Mouse (Mus musculus): ENCODE results near the gene Grb14. TPM values are rescaled to one million over a fixed set of nuclear protein-coding genes. Genes with fewer than 3 reads are reported as not detected.

Grb14 gene
- total RNA-seq (2014; fragmentation: Nextera tagmentation) (not detected in 2 replicates), total RNA-seq (2017) (0.22 and 0.23 TPM in 2 replicates), polyA plus RNA-seq (2012) (not detected in 2 replicates)

GRCm38 (mm10) chr2:65024887-65025286, at the start of gene Grb14:
Gene Grb14 (minus strand): TSS chr2:65024987.
- no peaks in the 10 kb centered on the region for H3K27me3 ChIP-seq (ENCODE audit: insufficient read depth, low read length)
- H3K4me1 ChIP-seq (ENCODE audit: insufficient read depth, low read depth, low read length): no peaks in the 10 kb centered on the region
- H3K4me3 ChIP-seq (ENCODE audit: low read depth, low read length): no peak within 1 kb of the TSS
- H3K9me3 ChIP-seq (replicated peaks): peaks cover 31% of the 10 kb centered on the region
- no peak for TF ChIP-seq TAL1 (conservative IDR thresholded peaks at IDR 0.05; ENCODE audit: low read depth, low read length)
- no peak for TF ChIP-seq GATA2 (IDR thresholded peaks at IDR 0.05; ENCODE audit: borderline replicate concordance, low read depth, low read length)
- no peak for TF ChIP-seq GATA1 (IDR thresholded peaks at IDR 0.05; ENCODE audit: borderline replicate concordance, low read length)
- no peak for TF ChIP-seq POLR2AphosphoS5 (IDR thresholded peaks at IDR 0.05; ENCODE audit: insufficient replicate concordance, low read depth, low read length)
- TF ChIP-seq CTCF (IDR thresholded peaks at IDR 0.05; ENCODE audit: low read depth, low read length): no peak
- ATAC-seq (ENCODE audit: extremely low read depth, insufficient number of reproducible peaks, low FRiP score, poor library complexity, severe bottlenecking) (no peak), DNase-seq (ENCODE audit: low spot score) (no peak)
- H3K36me3 ChIP-seq (replicated peaks): no peaks in the 10 kb centered on the region

DNA sequence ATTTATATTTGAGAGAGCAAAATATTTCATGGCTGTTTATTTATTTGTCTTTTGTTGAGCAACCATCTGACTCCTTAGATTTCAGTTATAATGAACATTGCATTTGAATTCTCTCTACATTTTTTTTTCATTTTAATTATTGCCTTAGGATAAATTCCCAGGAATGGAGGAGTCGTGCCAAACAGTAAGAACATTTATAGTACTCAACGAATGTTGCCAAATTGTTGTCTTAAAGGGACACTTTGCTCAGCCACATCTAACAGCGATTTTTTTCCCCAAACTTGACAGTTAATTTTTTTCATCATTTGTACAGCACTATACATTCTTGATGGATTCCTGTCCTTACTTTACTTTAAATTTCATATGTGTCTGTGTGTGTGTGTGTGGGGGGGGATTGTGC, 47.4 kb upstream of the Grb14 start:
- Histone ChIP-seq H3K36me3 (replicated peaks) (no peaks in the 10 kb centered on the region), H3K9me3 (replicated peaks) (0 out of 2 replicates have a peak, but pooled peaks cover 3% of the 10 kb centered on the region), H3K4me3 (ENCODE audit: low read depth, low read length) (no peak overlapping the region), H3K27me3 (ENCODE audit: insufficient read depth, low read length) (no peaks in the 10 kb centered on the region), H3K4me1 (ENCODE audit: insufficient read depth, low read depth, low read length) (no peaks in the 10 kb centered on the region)
- no peak for TF ChIP-seq GATA1 (IDR thresholded peaks at IDR 0.05; ENCODE audit: borderline replicate concordance, low read length)
- TF ChIP-seq POLR2AphosphoS5 (IDR thresholded peaks at IDR 0.05; ENCODE audit: insufficient replicate concordance, low read depth, low read length): no peak
- TF ChIP-seq CTCF (IDR thresholded peaks at IDR 0.05; ENCODE audit: low read depth, low read length): no peak
- TF ChIP-seq GATA2 (IDR thresholded peaks at IDR 0.05; ENCODE audit: borderline replicate concordance, low read depth, low read length): no peak
- no peak for TF ChIP-seq TAL1 (conservative IDR thresholded peaks at IDR 0.05; ENCODE audit: low read depth, low read length)
- ATAC-seq (ENCODE audit: extremely low read depth, insufficient number of reproducible peaks, low FRiP score, poor library complexity, severe bottlenecking) (no peak), DNase-seq (ENCODE audit: low spot score) (no peak)

DNA sequence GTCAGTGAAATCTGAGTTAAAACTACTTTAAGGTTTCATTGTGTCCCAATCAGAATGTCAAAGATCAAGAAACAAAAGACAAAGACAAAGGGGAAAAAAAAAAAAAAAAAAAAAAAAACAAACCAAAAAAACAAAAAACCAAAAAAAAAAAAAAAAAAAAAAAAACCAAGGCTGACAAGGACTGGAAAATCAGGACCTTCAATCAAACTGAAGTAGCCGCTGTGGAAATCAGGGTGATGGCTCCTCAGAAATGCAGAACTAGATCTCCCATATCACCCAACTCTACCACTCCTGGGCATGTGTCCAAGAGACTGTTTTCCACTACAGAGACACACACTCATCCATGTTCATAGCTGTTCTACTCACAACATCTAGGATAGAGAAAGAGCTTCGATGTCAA, 29.0 kb upstream of the Grb14 start:
- TF ChIP-seq POLR2AphosphoS5 (IDR thresholded peaks at IDR 0.05; ENCODE audit: insufficient replicate concordance, low read depth, low read length) (no peak), GATA2 (IDR thresholded peaks at IDR 0.05; ENCODE audit: borderline replicate concordance, low read depth, low read length) (no peak), TAL1 (conservative IDR thresholded peaks at IDR 0.05; ENCODE audit: low read depth, low read length) (no peak), GATA1 (IDR thresholded peaks at IDR 0.05; ENCODE audit: borderline replicate concordance, low read length) (no peak), CTCF (IDR thresholded peaks at IDR 0.05; ENCODE audit: low read depth, low read length) (no peak)
- ATAC-seq (ENCODE audit: extremely low read depth, insufficient number of reproducible peaks, low FRiP score, poor library complexity, severe bottlenecking): no peak
- H3K27me3 ChIP-seq (ENCODE audit: insufficient read depth, low read length): no peaks in the 10 kb centered on the region
- DNase-seq (ENCODE audit: low spot score): no peak
- H3K9me3 ChIP-seq (replicated peaks): peaks cover 12% of the 10 kb centered on the region
- H3K4me1 ChIP-seq (ENCODE audit: insufficient read depth, low read depth, low read length): no peaks in the 10 kb centered on the region
- no peak overlapping the region for H3K4me3 ChIP-seq (ENCODE audit: low read depth, low read length)
- no peaks in the 10 kb centered on the region for H3K36me3 ChIP-seq (replicated peaks)

- DNase-seq (ENCODE audit: low spot score) (no peak), ATAC-seq (ENCODE audit: extremely low read depth, insufficient number of reproducible peaks, low FRiP score, poor library complexity, severe bottlenecking) (no peak)
- Histone ChIP-seq H3K36me3 (replicated peaks) (no peaks in the 10 kb centered on the region), H3K4me1 (ENCODE audit: insufficient read depth, low read depth, low read length) (no peaks in the 10 kb centered on the region), H3K27me3 (ENCODE audit: insufficient read depth, low read length) (no peaks in the 10 kb centered on the region), H3K4me3 (ENCODE audit: low read depth, low read length) (no peak overlapping the region), H3K9me3 (replicated peaks) (peaks cover 14% of the 10 kb centered on the region)
- TF ChIP-seq CTCF (IDR thresholded peaks at IDR 0.05; ENCODE audit: low read depth, low read length) (no peak), GATA1 (IDR thresholded peaks at IDR 0.05; ENCODE audit: borderline replicate concordance, low read length) (no peak), POLR2AphosphoS5 (IDR thresholded peaks at IDR 0.05; ENCODE audit: insufficient replicate concordance, low read depth, low read length) (no peak), TAL1 (conservative IDR thresholded peaks at IDR 0.05; ENCODE audit: low read depth, low read length) (no peak), GATA2 (IDR thresholded peaks at IDR 0.05; ENCODE audit: borderline replicate concordance, low read depth, low read length) (no peak)
These were observed 27.6 kb upstream of the Grb14 start for GRCm38 (mm10) chr2:65052191-65053012.

DNA sequence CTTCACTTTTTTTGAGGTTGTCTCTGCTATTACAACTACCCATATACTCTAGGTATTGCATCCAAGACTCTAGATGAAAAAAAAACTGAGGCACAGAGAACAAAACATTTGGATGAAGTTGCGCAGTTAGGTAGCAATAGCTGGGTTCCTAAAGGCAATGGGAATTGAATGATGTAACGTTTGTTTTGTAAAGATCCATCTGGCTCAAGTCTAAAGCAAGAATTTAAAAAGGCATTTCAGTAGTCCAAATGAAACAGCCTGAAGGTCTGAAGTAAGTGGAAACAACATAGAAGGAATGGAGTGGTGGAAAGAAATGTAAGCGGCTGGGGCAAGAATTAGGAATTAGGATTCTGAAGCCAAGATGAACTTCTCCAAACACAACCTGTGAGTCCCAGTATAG, 26.0 kb upstream of the Grb14 start:
- H3K27me3 ChIP-seq (ENCODE audit: insufficient read depth, low read length): no peaks in the 10 kb centered on the region
- no peak for DNase-seq (ENCODE audit: low spot score)
- peaks cover 8% of the 10 kb centered on the region for H3K9me3 ChIP-seq (replicated peaks)
- no peak overlapping the region for H3K4me3 ChIP-seq (ENCODE audit: low read depth, low read length)
- TF ChIP-seq CTCF (IDR thresholded peaks at IDR 0.05; ENCODE audit: low read depth, low read length) (no peak), TAL1 (conservative IDR thresholded peaks at IDR 0.05; ENCODE audit: low read depth, low read length) (no peak), GATA1 (IDR thresholded peaks at IDR 0.05; ENCODE audit: borderline replicate concordance, low read length) (no peak)
- no peaks in the 10 kb centered on the region for H3K36me3 ChIP-seq (replicated peaks)
- no peak for ATAC-seq (ENCODE audit: extremely low read depth, insufficient number of reproducible peaks, low FRiP score, poor library complexity, severe bottlenecking)
- no peaks in the 10 kb centered on the region for H3K4me1 ChIP-seq (ENCODE audit: insufficient read depth, low read depth, low read length)

- DNase-seq (ENCODE audit: low spot score): no peak
- TF ChIP-seq GATA1 (IDR thresholded peaks at IDR 0.05; ENCODE audit: borderline replicate concordance, low read length) (no peak), CTCF (IDR thresholded peaks at IDR 0.05; ENCODE audit: low read depth, low read length) (no peak), POLR2AphosphoS5 (IDR thresholded peaks at IDR 0.05; ENCODE audit: insufficient replicate concordance, low read depth, low read length) (no peak), TAL1 (conservative IDR thresholded peaks at IDR 0.05; ENCODE audit: low read depth, low read length) (no peak)
These were observed 23.6 kb upstream of the Grb14 start for GRCm38 (mm10) chr2:65048234-65049017.

More at GRCm38 (mm10) chr2:65048234-65049017, 23.6 kb upstream of the Grb14 start:
- Histone ChIP-seq H3K36me3 (replicated peaks) (no peaks in the 10 kb centered on the region), H3K4me1 (ENCODE audit: insufficient read depth, low read depth, low read length) (no peaks in the 10 kb centered on the region), H3K4me3 (ENCODE audit: low read depth, low read length) (no peak overlapping the region), H3K9me3 (replicated peaks) (peaks cover 8% of the 10 kb centered on the region), H3K27me3 (ENCODE audit: insufficient read depth, low read length) (no peaks in the 10 kb centered on the region)
- no peak for ATAC-seq (ENCODE audit: extremely low read depth, insufficient number of reproducible peaks, low FRiP score, poor library complexity, severe bottlenecking)

All from G1E (cell line).